Mouse (Mus musculus) intestine, postnatal 0 days (tissue): ENCODE measurements around the gene Tgfbr3. TPM values are rescaled to one million over a fixed set of nuclear protein-coding genes. Genes with fewer than 3 reads are reported as not detected.

Source experiments
- ATAC-seq: fragments of 200-750 bp; cut with Nextera tagmentation; 2 replicates; pipeline ENCODE4 v1.8.0; 2017; ENCODE audit warnings: mild to moderate bottlenecking, moderate TSS enrichment, moderate library complexity
- H3K27ac ChIP-seq: fragments of 300-500 bp; sonication (generic); 2 replicates; pipeline ENCODE4 v1.5.1; 2014; ENCODE audit warnings: mild to moderate bottlenecking, low read depth, low read length, moderate library complexity
- H3K27me3 ChIP-seq: fragments of 300-500 bp; sonication (generic); replicated peaks from 2 replicates; pipeline ENCODE4 v1.6.1; 2014; ENCODE audit warnings: low read length, mixed read lengths; ENCODE audit not compliant: control insufficient read depth, insufficient read depth
- H3K36me3 ChIP-seq: fragments of 300-500 bp; sonication (generic); 2 replicates; pipeline ENCODE4 v1.6.1; 2014; ENCODE audit warnings: mild to moderate bottlenecking, moderate library complexity; ENCODE audit not compliant: control insufficient read depth, insufficient read depth
- H3K4me1 ChIP-seq: fragments of 300-500 bp; sonication (generic); replicated peaks from 2 replicates; pipeline ENCODE4 v1.6.1; 2014; ENCODE audit warnings: antibody characterized with exemption, low read length, mixed read lengths; ENCODE audit not compliant: control insufficient read depth, insufficient read depth
- H3K4me2 ChIP-seq: fragments of 300-500 bp; sonication (generic); replicated peaks from 2 replicates; pipeline ENCODE4 v1.6.1; 2014; ENCODE audit warnings: low read depth, mild to moderate bottlenecking, moderate library complexity
- H3K4me3 ChIP-seq: fragments of 300-500 bp; sonication (generic); 2 replicates; pipeline ENCODE4 v1.5.1; 2014; ENCODE audit warnings: low read depth, low read length
- H3K9ac ChIP-seq: fragments of 300-500 bp; sonication (generic); 2 replicates; pipeline ENCODE4 v1.6.1; 2014; ENCODE audit warnings: mild to moderate bottlenecking, low read depth, low read length
- H3K9me3 ChIP-seq: fragments of 300-500 bp; sonication (generic); 2 replicates; pipeline ENCODE4 v1.6.1; 2016; ENCODE audit warnings: mixed run types; ENCODE audit not compliant: control insufficient read depth
- CTCF ChIP-seq: sonication (generic); IDR thresholded peaks from 2 replicates; pipeline ENCODE4 v1.5.1; 2016; ENCODE audit warnings: low read depth, mild to moderate bottlenecking, control low read depth, antibody characterized with exemption, moderate library complexity
- WGBS: fragments of 180-500 bp; shearing (Covaris S2); extraction: QIAGEN DNeasy Blood & Tissue Kit; methylation state at CpG from one replicate; pipeline ENCODE4 v1.1.7; 2014; 5-methylcytosine and 5-hydroxymethylcytosine counted together
- polyA plus RNA-seq: library from polyadenylated mRNA; unstranded; fragments of >200 nt; fragmentation: Nextera tagmentation; extraction: Ambion mirVana; gene quantifications from 2 replicates; pipeline ENCODE4 v1.2.1, GENCODE M21; 2015

The Tgfbr3 gene
- polyA plus RNA-seq, 1 experiment from 2014 or later = 7.5 TPM

DNA sequence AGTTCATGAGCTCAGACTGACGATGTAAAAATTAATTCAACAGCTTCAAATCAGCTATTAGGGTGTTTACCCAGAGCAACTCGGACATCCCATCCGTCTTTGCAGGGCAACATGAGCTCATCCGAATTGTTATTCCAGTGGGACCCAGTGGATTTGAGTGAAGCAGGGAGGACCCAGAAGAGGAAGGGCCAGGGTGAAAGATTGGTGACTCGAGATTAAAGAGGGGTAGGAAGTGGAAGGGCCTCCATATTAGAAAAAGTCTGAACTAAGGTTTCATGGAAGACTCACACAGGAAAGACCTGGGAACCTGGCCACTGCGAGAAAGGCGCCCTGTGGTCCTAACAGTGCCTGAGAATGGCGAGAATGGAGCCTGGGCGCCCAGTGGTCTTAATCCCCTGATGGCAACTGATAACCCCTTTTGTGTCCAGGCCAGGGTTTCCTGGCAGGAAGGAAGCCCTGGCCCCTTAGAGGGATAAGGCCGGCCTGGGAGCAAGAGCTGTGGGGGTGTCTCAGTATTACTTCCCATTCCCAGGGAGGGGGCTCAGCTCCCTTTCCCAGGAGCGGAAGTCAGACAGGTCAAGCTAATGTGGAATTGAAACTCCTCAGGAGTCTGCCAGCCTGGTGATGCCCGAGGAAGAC, 208.3 kb downstream of the Tgfbr3 start:
- Histone ChIP-seq H3K4me2 (no peak overlapping the region), H3K4me3 (no peak overlapping the region), H3K36me3 (no peaks in the 10 kb centered on the region), H3K9me3 (no peaks in the 10 kb centered on the region), H3K27ac (no peak overlapping the region), H3K4me1 (no peaks in the 10 kb centered on the region), H3K27me3 (no peaks in the 10 kb centered on the region), H3K9ac (no peak overlapping the region)
- WGBS = 71% methylated on average over 12 of the region's 12 CpGs
- no peak for ATAC-seq
- TF ChIP-seq CTCF = no peak

DNA sequence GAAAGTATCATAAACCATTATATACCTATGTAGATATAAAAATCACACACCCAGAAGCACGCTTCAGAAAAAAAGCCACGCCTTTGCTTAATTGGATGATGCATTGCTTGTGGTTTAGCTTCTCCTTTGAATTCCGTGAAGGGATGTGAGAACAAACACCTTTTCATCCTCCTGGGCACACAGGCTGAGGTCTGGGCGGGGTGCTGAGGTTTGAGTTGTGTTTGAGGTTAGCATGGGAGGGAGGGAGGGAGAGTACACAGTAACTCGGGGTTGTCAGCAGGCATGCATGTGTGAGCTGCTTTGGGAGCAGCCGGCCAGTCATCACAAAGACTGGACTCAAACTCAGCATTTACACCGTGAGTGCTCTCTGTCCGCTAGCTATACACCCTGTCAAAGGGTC, 209.5 kb downstream of the Tgfbr3 start:
- Histone ChIP-seq H3K36me3 (no peaks in the 10 kb centered on the region), H3K4me2 (no peak overlapping the region), H3K4me1 (no peaks in the 10 kb centered on the region), H3K9ac (no peak overlapping the region), H3K27ac (no peak overlapping the region), H3K4me3 (no peak overlapping the region), H3K9me3 (no peaks in the 10 kb centered on the region), H3K27me3 (no peaks in the 10 kb centered on the region)
- no peak for TF ChIP-seq CTCF
- no peak for ATAC-seq
- WGBS = 33% methylated on average over 8 of the region's 8 CpGs

DNA sequence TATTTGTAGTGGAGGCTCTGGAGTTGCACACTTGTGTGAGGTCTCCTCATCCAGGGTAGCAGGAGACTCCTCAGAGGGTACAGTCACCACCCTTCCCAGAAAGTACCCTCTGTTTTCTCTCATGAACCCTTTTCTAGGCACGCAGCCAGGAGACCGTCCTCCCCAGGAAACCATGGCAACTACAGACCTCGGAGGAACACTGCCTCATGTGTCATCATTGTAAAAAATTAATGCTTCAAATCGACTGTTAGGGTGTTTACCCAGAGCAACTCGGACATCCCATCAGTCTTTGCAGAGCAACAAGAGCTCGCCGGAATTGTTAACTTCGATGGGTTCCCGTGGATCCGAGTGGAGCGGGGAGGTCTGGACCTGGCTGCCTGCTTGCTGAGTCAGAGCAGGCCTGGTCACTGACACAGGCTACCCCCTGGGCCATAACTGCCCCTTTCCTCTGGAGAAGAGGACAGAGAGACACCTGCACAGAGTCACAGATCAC, 210.2 kb downstream of the Tgfbr3 start:
- Histone ChIP-seq H3K36me3 (no peaks in the 10 kb centered on the region), H3K9me3 (no peaks in the 10 kb centered on the region), H3K4me2 (no peak overlapping the region), H3K9ac (0 out of 2 replicates have a peak overlapping the region, but pooled peaks have one; percentile 11), H3K27me3 (no peaks in the 10 kb centered on the region), H3K4me3 (no peak overlapping the region), H3K4me1 (no peaks in the 10 kb centered on the region), H3K27ac (no peak overlapping the region)
- no peak for ATAC-seq
- WGBS = 24% methylated on average over 11 of the region's 11 CpGs
- TF ChIP-seq CTCF = no peak

DNA sequence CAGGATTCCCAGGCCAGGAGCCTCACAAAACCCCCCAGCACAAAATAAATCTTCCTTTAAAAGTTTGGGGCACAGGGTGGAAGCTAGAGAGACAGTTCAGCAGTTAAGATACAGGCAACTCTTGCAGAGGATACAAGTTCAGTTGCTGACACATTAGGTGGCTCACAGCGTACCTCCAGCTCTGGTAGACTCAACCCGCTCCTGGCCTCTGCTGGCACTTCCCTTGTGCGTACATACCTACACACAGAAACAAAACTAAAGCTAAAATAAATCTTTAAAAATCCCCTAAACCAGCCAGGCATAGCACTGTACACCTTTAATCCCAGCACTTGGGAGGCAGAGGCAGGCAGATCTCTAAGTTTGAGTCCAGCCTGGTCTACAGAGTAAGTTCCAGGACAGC, 211.1 kb downstream of the Tgfbr3 start:
- no peak for TF ChIP-seq CTCF
- Histone ChIP-seq H3K27ac (no peak overlapping the region), H3K27me3 (no peaks in the 10 kb centered on the region), H3K9ac (no peak overlapping the region), H3K4me2 (no peak overlapping the region), H3K4me1 (no peaks in the 10 kb centered on the region), H3K9me3 (no peaks in the 10 kb centered on the region), H3K4me3 (no peak overlapping the region), H3K36me3 (no peaks in the 10 kb centered on the region)
- no peak for ATAC-seq
- 98% methylated on average over 3 of the region's 3 CpGs for WGBS

DNA sequence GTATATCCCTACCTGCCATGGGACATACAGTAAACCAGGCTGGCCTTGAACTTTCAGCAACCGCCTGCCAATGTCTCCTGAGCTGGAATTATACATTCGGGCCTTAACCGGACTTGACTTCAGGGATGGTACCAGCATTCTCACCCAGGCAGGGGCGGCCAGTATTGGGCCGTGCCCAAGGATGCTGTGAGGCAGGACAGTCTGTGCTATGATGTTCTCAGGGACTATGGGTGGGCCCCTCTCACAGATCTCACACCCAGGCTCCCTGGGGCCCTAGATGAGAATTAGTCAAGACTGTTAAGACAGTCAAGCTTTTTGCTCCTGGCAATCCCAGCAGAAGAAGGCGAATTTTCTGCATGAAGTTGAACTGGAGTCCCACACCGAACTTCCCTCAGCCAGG, 211.5 kb downstream of the Tgfbr3 start:
- TF ChIP-seq CTCF = no peak
- no peaks in the 10 kb centered on the region for H3K27me3 ChIP-seq
- no peak overlapping the region for H3K9ac ChIP-seq
- no peak overlapping the region for H3K4me3 ChIP-seq
- H3K36me3 ChIP-seq = no peaks in the 10 kb centered on the region
- no peaks in the 10 kb centered on the region for H3K9me3 ChIP-seq
- H3K27ac ChIP-seq = no peak overlapping the region
- no peaks in the 10 kb centered on the region for H3K4me1 ChIP-seq
- ATAC-seq = no peak
- H3K4me2 ChIP-seq = no peak overlapping the region
- 97% methylated on average over 7 of the region's 7 CpGs for WGBS

DNA sequence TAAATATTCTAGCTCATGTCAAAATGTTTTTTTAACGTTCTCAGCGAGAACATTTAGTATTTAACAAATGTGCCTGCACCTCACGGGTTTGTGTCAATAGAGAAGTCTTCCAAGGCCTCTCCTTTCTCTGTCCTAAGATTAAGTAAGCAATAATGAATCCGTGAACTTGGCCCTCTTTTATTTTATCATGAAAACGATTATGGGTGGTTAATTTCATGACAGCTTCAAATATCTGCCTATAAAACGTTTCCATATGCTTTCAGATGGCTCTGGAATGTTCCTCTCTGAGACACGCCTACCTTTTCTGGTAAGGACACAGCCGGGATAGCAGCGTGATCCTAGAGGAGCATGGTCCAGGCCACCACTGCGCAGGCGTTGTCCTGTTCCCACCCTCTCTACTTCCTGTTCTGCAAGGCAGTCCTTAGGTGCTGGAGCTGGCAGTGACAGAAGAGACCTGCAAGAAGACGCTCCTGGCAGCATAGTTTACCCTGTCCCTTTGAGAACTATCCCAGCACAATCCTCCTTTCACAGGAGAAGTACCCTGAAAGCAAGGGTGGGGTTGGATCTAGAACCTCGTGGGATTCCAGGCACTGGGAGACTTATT, 214.3 kb downstream of the Tgfbr3 start:
- Histone ChIP-seq H3K27me3 (no peaks in the 10 kb centered on the region), H3K4me3 (no peak overlapping the region), H3K4me2 (peak overlapping the region; percentile 35; the same call in 1 of the 2 replicates), H3K27ac (no peak overlapping the region), H3K9ac (no peak overlapping the region), H3K9me3 (no peaks in the 10 kb centered on the region), H3K36me3 (no peaks in the 10 kb centered on the region), H3K4me1 (no peaks in the 10 kb centered on the region)
- WGBS = 34% methylated on average over 13 of the region's 13 CpGs
- ATAC-seq = peak; percentile 51; the same call in 1 of the 2 replicates
- no peak for TF ChIP-seq CTCF
